Mouse (Mus musculus) CH12.LX (cell line): ENCODE measurements around the gene Olfr922. TPM values are rescaled to one million over a fixed set of nuclear protein-coding genes. Genes with fewer than 3 reads are reported as not detected.

Experiments
- DNase-seq: peaks from one replicate; pipeline ENCODE4 v3.0.0-alpha.2; 2013; ENCODE audit errors: extremely low read depth
- H3K27ac ChIP-seq: 2 replicates; pipeline ENCODE4 v1.5.1; 2012; ENCODE audit warnings: low read depth, mild to moderate bottlenecking, control low read depth, moderate library complexity; ENCODE audit not compliant: insufficient read depth
- H3K27me3 ChIP-seq: replicated peaks from 2 replicates; pipeline ENCODE3; 2012; ENCODE audit warnings: inconsistent platforms
- H3K36me3 ChIP-seq, 2 experiments: replicated peaks in 1 of 2; 2 replicates each; pipeline versions ENCODE3 to v1.6.1; 2012; ENCODE audit warnings: inconsistent platforms in 1 of 2, low read length in 1 of 2, mild to moderate bottlenecking in 1 of 2, mixed read lengths in 1 of 2, moderate library complexity in 1 of 2; ENCODE audit not compliant: control insufficient read depth in 1 of 2, insufficient read depth in 1 of 2
- H3K4me1 ChIP-seq, 2 experiments: 2 replicates each; pipeline ENCODE4 v1.6.1; 2012; ENCODE audit warnings: inconsistent platforms in 1 of 2, moderate library complexity in 1 of 2; ENCODE audit not compliant: insufficient read depth in 2 of 2, control insufficient read depth in 1 of 2
- H3K4me2 ChIP-seq: 2 replicates; pipeline ENCODE4 v1.6.1; 2012; ENCODE audit warnings: low read depth, mild to moderate bottlenecking, control low read depth; ENCODE audit not compliant: poor library complexity, insufficient read depth, severe bottlenecking
- H3K4me3 ChIP-seq, 3 experiments: fragments of 150-350 bp in 1 of 3; sonication (generic) in 1 of 3; replicated peaks in 1 of 3; 2 replicates each; pipeline versions ENCODE3 to v1.5.1; 2011 to 2012; ENCODE audit warnings: low read depth in 2 of 3, low read length in 2 of 3, mild to moderate bottlenecking in 2 of 3, moderate library complexity in 2 of 3, control low read depth in 1 of 3, improper control_type of control experiment in 1 of 3, inconsistent platforms in 1 of 3, mixed read lengths in 1 of 3; ENCODE audit not compliant: poor library complexity in 1 of 3
- H3K79me2 ChIP-seq: replicated peaks from 2 replicates; pipeline ENCODE4 v1.6.1; 2012; ENCODE audit warnings: mild to moderate bottlenecking, moderate library complexity; ENCODE audit not compliant: control insufficient read depth, poor library complexity, insufficient read depth, severe bottlenecking; ENCODE audit errors: extremely low read depth
- H3K9ac ChIP-seq: 2 replicates; pipeline ENCODE4 v1.6.1; 2012; ENCODE audit warnings: low read depth, mild to moderate bottlenecking, control low read depth, moderate library complexity; ENCODE audit not compliant: insufficient read depth
- H3K9me3 ChIP-seq: replicated peaks from 2 replicates; pipeline ENCODE3; 2012; ENCODE audit warnings: low read length, inconsistent platforms, mixed read lengths
- CHD1 ChIP-seq: IDR thresholded peaks from 2 replicates; pipeline ENCODE4 v1.6.1; 2012; ENCODE audit warnings: low read depth, low read length, improper control_type of control experiment, inconsistent platforms
- CHD2 ChIP-seq: IDR thresholded peaks from 2 replicates; pipeline ENCODE4 v1.6.1; 2011; ENCODE audit warnings: low read length, improper control_type of control experiment
- EP300 ChIP-seq: IDR thresholded peaks from 2 replicates; pipeline ENCODE4 v1.6.1; 2011; ENCODE audit warnings: low read length, improper control_type of control experiment
- IRF4 ChIP-seq: IDR thresholded peaks from 2 replicates; pipeline ENCODE4 v1.6.1; 2014; ENCODE audit warnings: low read depth, mild to moderate bottlenecking, inconsistent platforms, low read length, improper control_type of control experiment
- JUND ChIP-seq: conservative IDR thresholded peaks from 2 replicates; pipeline ENCODE4 v1.6.1; 2011; ENCODE audit warnings: low read depth, low read length, improper control_type of control experiment
- MAFK ChIP-seq: IDR thresholded peaks from 2 replicates; pipeline ENCODE4 v1.6.1; 2011; ENCODE audit warnings: low read length, improper control_type of control experiment; ENCODE audit not compliant: insufficient replicate concordance
- MAX ChIP-seq: IDR thresholded peaks from 2 replicates; pipeline ENCODE4 v1.6.1; 2011; ENCODE audit warnings: low read length, improper control_type of control experiment
- MAZ ChIP-seq: IDR thresholded peaks from 2 replicates; pipeline ENCODE4 v1.6.1; 2012; ENCODE audit warnings: low read depth, mild to moderate bottlenecking, inconsistent platforms, low read length, improper control_type of control experiment, moderate library complexity
- MXI1 ChIP-seq: IDR thresholded peaks from 2 replicates; pipeline ENCODE4 v1.6.1; 2011; ENCODE audit warnings: mild to moderate bottlenecking, low read depth, low read length, improper control_type of control experiment
- MYC ChIP-seq: IDR thresholded peaks from 2 replicates; pipeline ENCODE4 v1.6.1; 2011; ENCODE audit warnings: low read depth, mild to moderate bottlenecking, improper control_type of control experiment, low read length
- NELFE ChIP-seq: IDR thresholded peaks from 2 replicates; pipeline ENCODE4 v1.6.1; 2011; ENCODE audit warnings: low read depth, low read length, improper control_type of control experiment
- PAX5 ChIP-seq: IDR thresholded peaks from 2 replicates; pipeline ENCODE4 v1.6.1; 2012; ENCODE audit warnings: low read length, inconsistent platforms, mixed read lengths
- RAD21 ChIP-seq: IDR thresholded peaks from 2 replicates; pipeline ENCODE4 v1.6.1; 2011; ENCODE audit warnings: low read depth, mild to moderate bottlenecking, low read length, improper control_type of control experiment, moderate library complexity
- RCOR1 ChIP-seq: conservative IDR thresholded peaks from 2 replicates; pipeline ENCODE4 v1.6.1; 2012; ENCODE audit warnings: low read depth, mild to moderate bottlenecking, inconsistent platforms, low read length, improper control_type of control experiment
- SMC3 ChIP-seq: IDR thresholded peaks from 2 replicates; pipeline ENCODE4 v1.6.1; 2011; ENCODE audit warnings: low read depth, low read length, improper control_type of control experiment
- TCF12 ChIP-seq: IDR thresholded peaks from 2 replicates; pipeline ENCODE4 v1.6.1; 2014; ENCODE audit warnings: low read depth, mild to moderate bottlenecking, inconsistent platforms, low read length, improper control_type of control experiment
- UBTF ChIP-seq: IDR thresholded peaks from 2 replicates; pipeline ENCODE4 v1.6.1; 2012; ENCODE audit warnings: low read depth, mild to moderate bottlenecking, inconsistent platforms, low read length, improper control_type of control experiment, moderate library complexity
- USF1 ChIP-seq: IDR thresholded peaks from 2 replicates; pipeline ENCODE4 v1.6.1; 2014; ENCODE audit warnings: low read depth, mild to moderate bottlenecking, inconsistent platforms, low read length, improper control_type of control experiment
- ZKSCAN1 ChIP-seq: IDR thresholded peaks from 2 replicates; pipeline ENCODE4 v1.6.1; 2012; ENCODE audit warnings: low read depth, inconsistent platforms, low read length, improper control_type of control experiment, borderline replicate concordance
- ZNF384 ChIP-seq: IDR thresholded peaks from 2 replicates; pipeline ENCODE4 v1.6.1; 2012; ENCODE audit warnings: low read depth, low read length, improper control_type of control experiment, inconsistent platforms
- dilution Hi-C: fragments of 300-500 bp; cut with MboI; formaldehyde crosslinking; loops from 2 replicates; pipeline ENCODE4 v1.14.3; 2020; ENCODE audit warnings: low sequenced_read_pairs; ENCODE audit not compliant: extremely low pct_unique_long_range_greater_than_20kb, extremely low pct_ligation_motif_present
- in situ Hi-C: fragments of 300-500 bp; cut with MboI; formaldehyde crosslinking; loops from 3 replicates; pipeline ENCODE4 v1.14.3; 2019; ENCODE audit warnings: low sequenced_read_pairs, low pct_ligation_motif_present, low pct_unique_long_range_greater_than_20kb, mixed read lengths
- polyA plus RNA-seq: library from polyadenylated mRNA; unstranded; fragments of >175 nt; gene quantifications from 2 replicates; pipeline ENCODE4 v1.2.1, GENCODE M21; 2012; ENCODE audit warnings: low read depth; ENCODE audit not compliant: insufficient read length
- total RNA-seq, 2 experiments: library from RNA; depleted of rRNA; stranded (reverse); fragments of 300-350 nt in 1 of 2; fragments of >200 nt in 1 of 2; gene quantifications; 2 replicates each; pipeline ENCODE4 v1.2.3; 2012 to 2014

Olfr922 gene
- not detected in 2 replicates for total RNA-seq (2012; rRNA removed)
- total RNA-seq (2014; rRNA removed), result not detected in 2 replicates
- 0.08 TPM in 1 of 2 replicates, not detected in the other for polyA plus RNA-seq

DNA sequence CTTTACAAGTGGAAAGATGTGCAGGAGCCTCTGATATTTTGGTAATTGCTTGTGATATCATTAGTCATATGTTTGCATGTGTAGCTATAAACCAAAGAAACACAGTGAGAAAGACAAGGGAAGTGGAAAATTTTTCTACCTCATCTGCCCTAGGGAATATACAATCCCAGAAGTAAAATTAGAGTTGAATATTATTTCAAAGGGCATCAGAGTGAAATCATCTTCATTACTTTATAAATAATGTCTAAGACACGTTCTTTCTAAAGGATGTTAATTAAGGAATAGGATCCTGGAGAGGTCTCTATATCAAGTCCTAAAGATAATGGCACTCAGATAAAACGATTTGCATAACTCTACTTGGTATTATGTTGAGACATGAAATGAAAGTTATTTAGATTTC is at the start of gene Olfr922:
Gene Olfr922 (plus strand): TSS at position 301 of the 400 bp plus-strand sequence.
- H3K27me3 ChIP-seq, result no peaks in the 10 kb centered on the region
- no peak for DNase-seq
- H3K36me3 ChIP-seq, result no peaks in the 10 kb centered on the region
- TF ChIP-seq CHD1 (no peak), PAX5 (no peak), RAD21 (no peak), CHD2 (no peak), IRF4 (no peak), MYC (no peak), SMC3 (no peak), MAX (no peak), TCF12 (no peak), MXI1 (no peak), MAZ (no peak)
- TF ChIP-seq, all 38 proteins: peak for 0
- H3K9ac ChIP-seq, result no peak within 1 kb of the TSS
- in situ Hi-C loops (no loop called here), dilution Hi-C loops (no loop called here)
- no peaks in the 10 kb centered on the region for H3K79me2 ChIP-seq
- H3K9me3 ChIP-seq, result no peaks in the 10 kb centered on the region
- H3K4me1 ChIP-seq, result no peaks in the 10 kb centered on the region
- no peak within 1 kb of the TSS for H3K4me3 ChIP-seq
- H3K27ac ChIP-seq, result no peak within 1 kb of the TSS
- no peak within 1 kb of the TSS for H3K4me2 ChIP-seq

DNA sequence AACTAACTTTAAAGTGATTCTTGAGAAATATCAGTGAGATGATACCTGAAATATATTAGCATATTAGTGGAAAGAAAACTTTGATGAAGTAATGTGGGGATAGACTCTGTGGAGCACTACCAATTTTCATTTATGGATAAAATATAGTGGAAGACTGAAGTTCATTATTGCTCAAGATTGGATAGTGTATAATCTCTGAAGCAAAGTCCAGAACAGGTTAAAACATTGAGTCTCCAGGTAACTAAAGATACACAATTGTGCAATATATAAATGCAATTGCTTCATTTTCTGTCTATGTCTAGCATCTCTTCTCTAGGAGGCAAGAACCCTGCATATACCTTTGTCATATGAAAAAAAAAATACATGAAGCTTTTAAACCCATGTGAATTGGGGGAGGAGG is 41.6 kb upstream of the Olfr922 start, which contains the start of gene Olfr921:
Gene Olfr921 (plus strand): TSS at position 301 of the 400 bp plus-strand sequence.
- Histone ChIP-seq H3K27ac (no peak within 1 kb of the TSS), H3K36me3 (no peaks in the 10 kb centered on the region), H3K9ac (no peak within 1 kb of the TSS), H3K4me1 (no peaks in the 10 kb centered on the region), H3K27me3 (no peaks in the 10 kb centered on the region)
- dilution Hi-C loops (no loop called here), in situ Hi-C loops (no loop called here)
- TF ChIP-seq EP300 (no peak), USF1 (no peak), MYC (no peak), JUND (no peak), IRF4 (no peak), RCOR1 (no peak), UBTF (no peak), MAX (no peak), CHD2 (no peak), NELFE (no peak), ZNF384 (no peak), MAFK (no peak), ZKSCAN1 (no peak), CHD1 (no peak)
- TF ChIP-seq, all 38 proteins: peak for 0
- Histone ChIP-seq H3K4me3 (no peak within 1 kb of the TSS), H3K9me3 (no peaks in the 10 kb centered on the region), H3K79me2 (no peaks in the 10 kb centered on the region), H3K4me2 (no peak within 1 kb of the TSS)
- DNase-seq, result no peak
